Mouse (Mus musculus) lung, embryonic 14.5 days (tissue): ENCODE data around the gene Lsm4. TPM values are rescaled to one million over a fixed set of nuclear protein-coding genes. Genes with fewer than 3 reads are reported as not detected.
A peak's percentile ranks its signal among the peaks of the same experiment; 100 is the strongest.

Experiments
- ATAC-seq: fragments of 200-750 bp; cut with Nextera tagmentation; 2 replicates; pipeline ENCODE4 v1.8.0; 2017; ENCODE audit warnings: mild to moderate bottlenecking, moderate TSS enrichment, moderate library complexity; ENCODE audit not compliant: insufficient read depth
- DNase-seq: peaks from one replicate; pipeline ENCODE4 v3.0.0-alpha.2; 2015
- H3K27ac ChIP-seq: fragments of 300-500 bp; sonication (generic); 2 replicates; pipeline ENCODE4 v1.5.1; 2014; ENCODE audit warnings: low read depth, mild to moderate bottlenecking, moderate library complexity
- H3K27me3 ChIP-seq: fragments of 300-500 bp; sonication (generic); 2 replicates; pipeline ENCODE4 v1.6.1; 2014; ENCODE audit warnings: low read length, control low read depth; ENCODE audit not compliant: insufficient read depth
- H3K36me3 ChIP-seq: fragments of 300-500 bp; sonication (generic); 2 replicates; pipeline ENCODE4 v1.6.1; 2014; ENCODE audit warnings: control low read depth; ENCODE audit not compliant: insufficient read depth
- H3K4me1 ChIP-seq: fragments of 300-500 bp; sonication (generic); 2 replicates; pipeline ENCODE4 v1.6.1; 2014; ENCODE audit warnings: antibody characterized with exemption, control low read depth; ENCODE audit not compliant: insufficient read depth
- H3K4me2 ChIP-seq: fragments of 300-500 bp; sonication (generic); 2 replicates; pipeline ENCODE4 v1.6.1; 2014; ENCODE audit warnings: mild to moderate bottlenecking
- H3K4me3 ChIP-seq: fragments of 300-500 bp; sonication (generic); 2 replicates; pipeline ENCODE4 v1.5.1; 2014; ENCODE audit warnings: low read depth, low read length
- H3K9ac ChIP-seq: fragments of 300-500 bp; sonication (generic); 2 replicates; pipeline ENCODE4 v1.6.1; 2014
- H3K9me3 ChIP-seq: fragments of 300-500 bp; sonication (generic); 2 replicates; pipeline ENCODE4 v1.6.1; 2016; ENCODE audit warnings: low read depth, low read length, control low read depth
- CTCF ChIP-seq: IDR thresholded peaks from 2 replicates; pipeline ENCODE4 v1.5.1; 2016; ENCODE audit warnings: antibody characterized with exemption, low read depth
- WGBS: fragments of 180-500 bp; shearing (Covaris S2); extraction: QIAGEN DNeasy Blood & Tissue Kit; methylation state at CpG from one replicate; pipeline ENCODE4 v1.1.7; 2014; 5-methylcytosine and 5-hydroxymethylcytosine counted together
- polyA plus RNA-seq: library from polyadenylated mRNA; unstranded; fragments of >200 nt; fragmentation: Nextera tagmentation; extraction: Ambion mirVana; gene quantifications from 2 replicates; pipeline ENCODE4 v1.2.1, GENCODE M21; 2014

The Lsm4 gene
- polyA plus RNA-seq, 1 experiment from 2014 or later = 327 TPM

DNA sequence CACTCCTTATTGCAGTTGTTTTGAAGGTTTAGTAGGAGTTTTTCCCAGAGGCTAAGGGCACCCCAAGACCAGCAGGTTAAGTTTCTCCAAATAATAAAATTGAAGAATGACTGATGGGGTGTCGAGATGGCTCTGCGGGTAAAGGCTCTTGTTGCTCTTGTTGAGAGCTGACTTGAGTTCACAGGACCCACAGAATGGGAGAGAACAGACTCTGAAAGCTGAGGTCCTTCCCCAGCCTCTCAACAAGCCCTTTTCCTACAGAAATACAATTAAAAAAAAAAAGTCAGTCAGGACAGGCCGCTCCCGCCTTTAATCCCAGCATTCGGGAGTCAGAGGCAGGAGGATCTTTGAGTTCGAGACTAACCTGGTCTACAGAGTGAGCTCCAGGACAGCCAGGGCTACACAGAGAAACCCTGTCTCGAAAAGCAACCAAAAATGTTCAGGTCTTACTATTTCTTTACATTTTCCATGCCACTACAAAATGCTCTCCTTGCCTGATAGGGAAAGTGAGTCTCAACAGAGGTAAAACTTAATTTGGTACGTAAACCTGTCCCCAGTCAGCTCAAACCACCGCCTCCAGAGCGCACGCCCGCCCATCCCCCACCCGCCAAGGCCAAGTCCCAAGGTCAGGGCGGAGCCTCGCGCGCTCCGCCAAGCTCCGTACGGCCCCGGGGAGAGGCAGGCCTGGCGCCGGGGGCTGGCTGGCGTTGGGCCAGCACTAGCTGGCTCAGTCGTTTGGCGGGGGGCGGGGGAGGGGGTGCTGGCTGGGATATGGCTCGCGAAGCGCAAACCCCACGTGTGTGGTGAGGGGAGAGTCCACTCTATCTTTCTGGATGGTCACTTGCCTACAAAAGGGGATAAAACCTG, 23.2 kb downstream of the Lsm4 start:
- no peak for TF ChIP-seq CTCF
- Histone ChIP-seq H3K36me3 (peaks cover 2% of the 10 kb centered on the region; the same call in 1 of the 2 replicates), H3K4me2 (peak overlapping the region; percentile 59), H3K27me3 (no peaks in the 10 kb centered on the region), H3K27ac (peak overlapping the region; percentile 95), H3K9ac (peak overlapping the region; percentile 37), H3K9me3 (no peaks in the 10 kb centered on the region), H3K4me1 (peaks cover 33% of the 10 kb centered on the region), H3K4me3 (peak overlapping the region; percentile 14)
- 3% methylated on average over 31 of the region's 31 CpGs for WGBS
- ATAC-seq = peak; percentile 2; the same call in 1 of the 2 replicates
- DNase-seq = peak; percentile 91

DNA sequence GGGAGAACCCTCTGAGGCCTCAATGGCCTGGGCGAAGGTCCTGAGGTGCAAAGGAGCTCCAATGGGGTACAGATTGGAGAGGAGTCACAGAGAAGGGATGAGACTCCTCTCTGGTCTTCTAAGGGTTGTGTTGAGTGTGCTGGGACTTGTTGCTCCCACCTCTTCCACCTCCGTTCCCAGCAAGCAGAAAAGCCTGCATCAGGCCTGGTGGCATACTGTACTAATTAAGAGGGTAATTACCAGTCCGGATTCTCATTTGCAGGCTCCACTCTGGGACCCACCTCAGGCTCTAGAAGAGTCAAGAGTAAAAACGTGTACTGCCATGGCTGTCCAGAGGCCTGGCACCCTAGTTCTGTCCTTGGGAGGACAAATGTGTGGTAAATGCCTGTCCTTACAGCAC, 23.9 kb downstream of the Lsm4 start:
- Histone ChIP-seq H3K4me3 (peak overlapping the region; percentile 14), H3K4me1 (peaks cover 28% of the 10 kb centered on the region), H3K27ac (peak overlapping the region; percentile 95), H3K4me2 (peak overlapping the region; percentile 59), H3K36me3 (peaks cover 8% of the 10 kb centered on the region; the same call in 1 of the 2 replicates), H3K9me3 (no peaks in the 10 kb centered on the region), H3K9ac (peak overlapping the region; percentile 37; the same call in 1 of the 2 replicates), H3K27me3 (no peaks in the 10 kb centered on the region)
- DNase-seq (no peak), ATAC-seq (no peak)
- WGBS = 38% methylated on average over 4 of the region's 4 CpGs
- TF ChIP-seq CTCF = no peak

DNA sequence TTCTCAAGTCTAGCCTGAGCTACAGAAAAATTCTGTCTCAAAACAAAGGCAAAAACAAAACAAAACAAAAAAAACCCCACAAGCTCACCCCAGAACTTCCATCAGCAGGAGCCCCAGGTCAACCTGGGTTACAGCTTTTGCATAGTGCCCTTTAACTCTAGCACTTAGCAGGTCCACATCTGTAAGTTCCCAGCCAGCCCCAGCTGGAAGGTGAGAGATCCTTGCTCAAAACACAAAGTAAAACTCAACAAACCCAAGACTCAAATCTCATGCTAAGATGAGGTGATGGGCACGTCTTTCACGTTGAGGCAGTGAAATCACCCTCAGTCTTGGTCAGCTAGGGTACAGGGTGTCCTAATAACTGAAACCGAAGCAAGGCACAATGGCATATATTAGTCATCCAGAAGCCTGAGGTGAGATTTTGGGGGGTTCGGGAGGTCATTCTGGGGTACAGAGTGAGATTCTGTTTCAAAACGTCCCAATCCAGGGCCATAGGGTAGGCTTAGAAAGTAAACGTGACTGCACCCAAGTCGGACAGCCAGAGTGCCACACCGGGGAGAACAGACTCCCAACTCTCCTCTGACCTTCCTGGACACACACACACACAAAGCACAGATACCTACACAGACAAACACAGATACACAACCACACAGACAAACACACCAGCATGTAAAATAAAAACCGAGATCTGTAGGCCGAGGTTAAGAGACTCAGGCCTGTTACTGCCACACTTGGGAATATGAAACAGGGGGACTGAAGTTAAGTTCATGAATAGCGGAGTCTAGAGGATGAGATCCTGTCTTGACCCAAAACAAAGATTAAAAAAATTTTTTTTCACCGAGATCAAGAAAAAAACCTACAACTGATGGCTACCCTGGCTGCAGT, 24.6 kb downstream of the Lsm4 start:
- no peaks in the 10 kb centered on the region for H3K27me3 ChIP-seq
- 62% methylated on average over 12 of the region's 12 CpGs for WGBS
- ATAC-seq (no peak), DNase-seq (no peak)
- H3K36me3 ChIP-seq = peaks cover 13% of the 10 kb centered on the region; the same call in 1 of the 2 replicates
- H3K4me1 ChIP-seq = peaks cover 23% of the 10 kb centered on the region
- no peak for TF ChIP-seq CTCF
- H3K9me3 ChIP-seq = no peaks in the 10 kb centered on the region
- peak overlapping the region; percentile 73 for H3K4me2 ChIP-seq
- peak overlapping the region; percentile 55 for H3K9ac ChIP-seq
- H3K27ac ChIP-seq = peak overlapping the region; percentile 95
- peak overlapping the region; percentile 97 for H3K4me3 ChIP-seq

DNA sequence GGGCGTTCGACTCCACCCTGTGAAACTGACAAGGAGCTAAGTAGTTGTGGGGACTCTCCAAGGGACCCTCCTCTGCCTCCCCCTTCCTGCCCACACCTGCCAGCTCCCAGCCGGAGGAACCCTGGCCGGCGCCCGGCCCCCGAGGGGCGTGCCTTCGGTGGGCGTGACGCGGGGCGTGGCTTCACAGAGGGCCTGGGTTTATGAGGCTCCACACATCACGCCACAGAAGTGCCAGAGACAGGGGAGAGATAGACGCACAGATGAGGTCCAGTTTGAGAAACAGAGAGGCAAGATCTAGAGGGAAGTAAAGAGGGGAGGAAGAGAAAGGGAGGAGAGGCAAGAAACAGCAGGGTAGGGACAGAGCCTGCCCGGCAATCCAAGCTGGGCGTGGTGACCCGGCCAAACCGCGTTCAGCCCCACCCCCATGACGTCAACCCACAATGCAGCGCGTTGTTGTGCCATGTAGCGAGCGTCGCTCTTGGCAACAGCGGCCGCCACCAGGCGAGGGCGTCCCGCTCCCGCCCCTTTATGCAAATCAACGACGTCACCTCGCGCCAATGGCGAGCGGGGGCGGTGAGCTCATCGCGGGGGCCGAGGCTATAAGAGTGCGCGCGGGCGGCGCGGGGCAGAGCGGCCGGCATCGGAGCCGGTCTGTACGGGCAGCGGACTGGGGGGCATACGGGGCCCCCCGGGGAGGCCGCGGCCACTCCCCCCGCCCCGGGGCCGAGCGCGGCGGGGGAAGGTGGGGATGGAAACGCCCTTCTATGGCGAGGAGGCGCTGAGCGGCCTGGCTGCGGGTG, 25.5 kb downstream of the Lsm4 start, which contains the start of gene Jund:
Jund (plus strand) TSS at position 640 of the 800 bp plus-strand sequence.
- peak within 1 kb of the TSS; percentile 73 for H3K4me2 ChIP-seq
- H3K4me1 ChIP-seq = peaks cover 23% of the 10 kb centered on the region
- ATAC-seq (peak; percentile 84), DNase-seq (peak; percentile 100)
- peaks cover 16% of the 10 kb centered on the region; the same call in 1 of the 2 replicates for H3K36me3 ChIP-seq
- no peaks in the 10 kb centered on the region for H3K9me3 ChIP-seq
- peak within 1 kb of the TSS; percentile 99 for H3K9ac ChIP-seq
- H3K27ac ChIP-seq = peak within 1 kb of the TSS; percentile 99
- H3K27me3 ChIP-seq = no peaks in the 10 kb centered on the region
- under 1% methylated on average over 69 of the region's 69 CpGs for WGBS
- peak within 1 kb of the TSS; percentile 97 for H3K4me3 ChIP-seq
- TF ChIP-seq CTCF = peak; percentile 28; the same call in 1 of the 2 replicates

DNA sequence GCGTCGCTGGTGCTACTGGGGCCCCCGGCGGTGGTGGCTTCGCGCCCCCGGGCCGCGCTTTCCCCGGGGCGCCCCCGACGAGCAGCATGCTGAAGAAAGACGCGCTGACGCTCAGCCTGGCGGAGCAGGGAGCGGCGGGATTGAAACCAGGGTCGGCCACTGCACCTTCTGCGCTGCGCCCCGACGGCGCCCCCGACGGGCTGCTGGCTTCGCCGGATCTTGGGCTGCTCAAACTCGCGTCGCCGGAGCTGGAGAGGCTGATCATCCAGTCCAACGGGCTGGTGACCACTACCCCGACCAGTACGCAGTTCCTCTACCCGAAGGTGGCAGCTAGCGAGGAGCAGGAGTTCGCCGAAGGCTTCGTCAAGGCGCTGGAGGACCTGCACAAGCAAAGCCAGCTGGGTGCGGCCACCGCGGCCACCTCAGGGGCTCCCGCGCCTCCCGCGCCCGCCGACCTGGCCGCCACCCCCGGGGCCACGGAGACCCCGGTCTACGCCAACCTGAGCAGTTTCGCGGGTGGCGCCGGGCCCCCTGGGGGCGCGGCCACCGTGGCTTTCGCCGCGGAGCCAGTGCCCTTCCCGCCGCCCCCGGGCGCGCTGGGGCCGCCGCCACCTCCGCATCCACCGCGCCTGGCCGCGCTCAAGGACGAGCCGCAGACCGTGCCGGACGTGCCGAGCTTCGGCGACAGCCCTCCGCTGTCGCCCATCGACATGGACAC, 26.2 kb downstream of the Lsm4 start:
- Histone ChIP-seq H3K27ac (peak overlapping the region; percentile 99), H3K4me3 (peak overlapping the region; percentile 97), H3K36me3 (peaks cover 18% of the 10 kb centered on the region), H3K4me1 (peaks cover 23% of the 10 kb centered on the region), H3K4me2 (peak overlapping the region; percentile 73), H3K9ac (peak overlapping the region; percentile 99), H3K9me3 (no peaks in the 10 kb centered on the region), H3K27me3 (no peaks in the 10 kb centered on the region)
- TF ChIP-seq CTCF = 0 out of 2 replicates have a peak, but pooled peaks have one; percentile 16
- WGBS = under 1% methylated on average over 85 of the region's 89 CpGs
- ATAC-seq (peak; percentile 6), DNase-seq (no peak)
